Mouse (Mus musculus) heart, embryonic 11.5 days (tissue): ENCODE measurements around the gene Rapgef6. TPM values are rescaled to one million over a fixed set of nuclear protein-coding genes. Genes with fewer than 3 reads are reported as not detected.

Experiments
- ATAC-seq: fragments of 200-750 bp; cut with Nextera tagmentation; replicated peaks from 2 replicates; pipeline ENCODE4 v1.8.0; 2017; ENCODE audit warnings: moderate library complexity; ENCODE audit not compliant: insufficient number of reproducible peaks, low FRiP score, low TSS enrichment
- H3K27ac ChIP-seq: fragments of 300-500 bp; sonication (generic); 2 replicates; pipeline ENCODE4 v1.5.1; 2014; ENCODE audit warnings: mild to moderate bottlenecking, low read depth, low read length
- H3K27me3 ChIP-seq: fragments of 300-500 bp; sonication (generic); 2 replicates; pipeline ENCODE4 v1.6.1; 2014; ENCODE audit warnings: mild to moderate bottlenecking, low read length, mixed read lengths; ENCODE audit not compliant: control insufficient read depth, insufficient read depth
- H3K36me3 ChIP-seq: fragments of 300-500 bp; sonication (generic); 2 replicates; pipeline ENCODE4 v1.6.1; 2014; ENCODE audit warnings: mild to moderate bottlenecking, low read length, moderate library complexity, mixed read lengths; ENCODE audit not compliant: control insufficient read depth, insufficient read depth
- H3K4me1 ChIP-seq: fragments of 300-500 bp; sonication (generic); 2 replicates; pipeline ENCODE4 v1.6.1; 2014; ENCODE audit warnings: low read length; ENCODE audit not compliant: control insufficient read depth, insufficient read depth
- H3K4me2 ChIP-seq: fragments of 300-500 bp; sonication (generic); 2 replicates; pipeline ENCODE4 v1.6.1; 2014; ENCODE audit warnings: mild to moderate bottlenecking, moderate library complexity
- H3K4me3 ChIP-seq: fragments of 300-500 bp; sonication (generic); 2 replicates; pipeline ENCODE4 v1.5.1; 2014; ENCODE audit warnings: low read depth, low read length
- H3K9ac ChIP-seq: fragments of 300-500 bp; sonication (generic); 2 replicates; pipeline ENCODE4 v1.6.1; 2014; ENCODE audit warnings: mild to moderate bottlenecking, low read depth, low read length, moderate library complexity
- H3K9me3 ChIP-seq: fragments of 300-500 bp; sonication (generic); replicated peaks from 2 replicates; pipeline ENCODE4 v1.6.1; 2016; ENCODE audit warnings: low read length; ENCODE audit not compliant: control insufficient read depth
- WGBS: fragments of 180-500 bp; shearing (Covaris S2); extraction: QIAGEN DNeasy Blood & Tissue Kit; methylation state at CpG from one replicate; pipeline ENCODE4 v1.1.7; 2014; ENCODE audit not compliant: insufficient replicate concordance; 5-methylcytosine and 5-hydroxymethylcytosine counted together
- polyA plus RNA-seq: library from polyadenylated mRNA; unstranded; fragments of >200 nt; fragmentation: Nextera tagmentation; extraction: Ambion mirVana; gene quantifications from 2 replicates; pipeline ENCODE4 v1.2.1, GENCODE M21; 2014

The Rapgef6 gene
- polyA plus RNA-seq, 1 experiment from 2014 or later: 28.6 TPM

DNA sequence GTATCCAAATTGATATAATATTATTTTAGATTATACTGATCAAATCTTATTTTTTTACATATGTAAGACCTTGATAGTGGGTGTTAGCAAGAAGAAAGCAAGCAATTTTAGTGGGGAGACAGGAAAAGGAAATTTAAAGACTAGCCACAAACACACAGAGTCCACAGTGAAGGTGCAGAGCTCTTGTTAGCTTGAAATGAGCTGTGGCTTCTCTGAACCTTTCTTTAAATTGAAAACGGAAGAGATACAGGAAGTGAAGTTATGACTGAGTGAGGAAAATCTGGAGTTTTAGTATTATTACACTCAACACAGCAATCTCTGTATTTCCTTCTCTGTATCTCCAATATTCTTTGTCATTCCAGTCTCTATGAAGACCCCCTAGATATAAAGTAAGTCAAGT lies 104.3 kb downstream of the Rapgef6 start:
- Histone ChIP-seq H3K27ac (no peak overlapping the region), H3K4me2 (no peak overlapping the region), H3K9ac (no peak overlapping the region), H3K9me3 (no peaks in the 10 kb centered on the region), H3K27me3 (no peaks in the 10 kb centered on the region), H3K4me3 (no peak overlapping the region), H3K36me3 (no peaks in the 10 kb centered on the region), H3K4me1 (no peaks in the 10 kb centered on the region)
- no peak for ATAC-seq
- 76% methylated on average over 1 of the region's 1 CpGs for WGBS

DNA sequence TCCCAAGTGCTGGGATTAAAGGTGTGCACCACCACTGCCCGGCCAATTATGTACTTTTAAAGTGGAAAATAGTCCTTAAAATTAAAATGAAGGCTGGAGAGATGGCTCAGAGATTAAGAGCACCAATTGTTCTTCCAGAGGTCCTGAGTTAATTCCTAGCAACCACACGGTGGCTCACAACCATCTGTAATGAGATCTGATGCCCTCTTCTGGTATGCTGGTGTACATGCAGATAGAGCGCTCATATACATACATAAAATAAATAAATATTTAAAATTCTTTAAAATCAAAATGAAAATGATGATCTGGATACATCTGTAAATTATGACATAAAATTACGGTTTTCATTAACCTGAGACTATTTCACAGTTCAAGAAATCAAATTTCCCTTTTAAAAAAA lies 123.8 kb downstream of the Rapgef6 start:
- Histone ChIP-seq H3K27ac (no peak overlapping the region), H3K4me2 (no peak overlapping the region), H3K4me3 (no peak overlapping the region), H3K27me3 (no peaks in the 10 kb centered on the region), H3K36me3 (peaks cover 2% of the 10 kb centered on the region; the same call in 1 of the 2 replicates), H3K9me3 (no peaks in the 10 kb centered on the region), H3K4me1 (no peaks in the 10 kb centered on the region), H3K9ac (no peak overlapping the region)
- ATAC-seq: no peak
- 91% methylated on average over 4 of the region's 4 CpGs for WGBS

DNA sequence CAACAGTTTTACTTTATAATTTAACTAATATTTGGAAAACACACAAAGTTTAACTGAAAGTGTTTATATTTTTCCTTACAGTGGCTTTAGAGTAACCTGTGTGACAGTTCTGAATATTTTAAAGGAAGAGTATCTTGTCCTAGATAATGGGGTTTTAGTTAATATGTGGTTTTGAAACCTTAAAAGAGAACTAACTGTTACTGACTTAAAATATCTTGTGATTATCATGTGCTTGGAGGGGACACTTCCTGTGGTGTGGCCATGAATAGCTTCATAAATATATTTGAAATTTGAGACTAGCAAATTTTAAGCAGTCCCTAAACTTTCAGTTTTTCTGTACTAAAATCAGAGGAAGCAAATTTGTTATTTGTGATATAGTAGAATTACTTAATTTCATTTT lies 125.9 kb downstream of the Rapgef6 start:
- Histone ChIP-seq H3K36me3 (peaks cover 2% of the 10 kb centered on the region; the same call in 1 of the 2 replicates), H3K27me3 (no peaks in the 10 kb centered on the region), H3K4me1 (no peaks in the 10 kb centered on the region), H3K9me3 (no peaks in the 10 kb centered on the region), H3K4me3 (no peak overlapping the region), H3K9ac (no peak overlapping the region), H3K27ac (no peak overlapping the region), H3K4me2 (no peak overlapping the region)
- no peak for ATAC-seq

DNA sequence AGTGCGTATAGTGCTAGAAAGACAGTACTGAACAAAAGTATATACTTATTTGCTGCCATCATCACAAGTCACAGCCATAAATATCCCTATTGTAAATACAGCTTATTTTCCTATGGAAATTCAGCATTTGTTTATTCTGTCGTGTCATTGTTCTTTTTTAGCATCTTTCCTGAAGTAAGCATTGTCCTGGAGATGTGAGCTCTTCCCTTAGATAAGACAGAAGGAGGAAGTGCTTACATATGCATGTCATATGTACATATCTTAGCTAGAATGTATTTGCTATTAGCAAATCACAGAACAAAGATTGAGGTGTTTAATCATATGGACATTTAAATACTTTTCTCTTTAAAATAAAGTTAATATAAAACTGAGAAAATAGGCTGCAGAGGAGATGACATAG lies 132.8 kb downstream of the Rapgef6 start:
- Histone ChIP-seq H3K4me3 (no peak overlapping the region), H3K36me3 (no peaks in the 10 kb centered on the region; the same call in 1 of the 2 replicates), H3K4me2 (no peak overlapping the region), H3K27ac (no peak overlapping the region), H3K27me3 (no peaks in the 10 kb centered on the region), H3K4me1 (no peaks in the 10 kb centered on the region), H3K9me3 (no peaks in the 10 kb centered on the region), H3K9ac (no peak overlapping the region)
- 86% methylated on average over 2 of the region's 2 CpGs for WGBS
- ATAC-seq: no peak

DNA sequence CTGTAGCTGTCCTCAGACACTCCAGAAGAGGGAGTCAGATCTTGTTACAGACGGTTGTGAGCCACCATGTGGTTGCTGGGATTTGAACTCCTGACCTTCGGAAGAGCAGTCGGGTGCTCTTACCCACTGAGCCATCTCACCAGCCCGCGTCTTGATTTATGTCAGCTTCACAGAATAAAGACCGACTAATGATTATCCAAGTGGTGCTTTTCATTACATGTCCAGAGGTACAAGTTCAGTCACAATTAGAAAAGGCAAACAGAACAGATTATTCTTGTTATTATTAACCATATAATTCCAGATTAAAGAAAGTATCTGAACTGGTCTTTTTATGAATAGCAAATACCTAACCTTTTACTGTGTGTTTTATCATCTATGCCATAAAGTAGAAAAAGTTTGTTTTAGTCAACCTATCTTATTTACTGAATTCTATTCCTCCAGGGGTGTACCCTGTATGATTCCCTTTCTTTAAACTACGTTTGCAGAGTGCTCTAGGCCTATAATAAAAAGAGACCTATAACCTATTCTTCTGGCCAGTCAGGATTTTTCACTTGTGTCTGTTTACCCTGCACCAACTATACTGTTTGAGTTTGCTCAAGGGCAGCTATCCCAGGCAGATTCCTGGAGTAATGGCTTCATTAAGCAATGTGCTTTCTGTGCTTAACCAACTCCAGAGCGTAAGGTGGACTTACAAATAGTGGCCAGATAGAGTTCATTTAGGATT lies 151.1 kb downstream of the Rapgef6 start:
- Histone ChIP-seq H3K36me3 (peaks cover 9% of the 10 kb centered on the region), H3K4me2 (no peak overlapping the region), H3K4me3 (no peak overlapping the region), H3K27me3 (no peaks in the 10 kb centered on the region), H3K9me3 (no peaks in the 10 kb centered on the region), H3K27ac (no peak overlapping the region), H3K4me1 (no peaks in the 10 kb centered on the region), H3K9ac (no peak overlapping the region)
- WGBS: 83% methylated on average over 8 of the region's 8 CpGs
- ATAC-seq: no peak

DNA sequence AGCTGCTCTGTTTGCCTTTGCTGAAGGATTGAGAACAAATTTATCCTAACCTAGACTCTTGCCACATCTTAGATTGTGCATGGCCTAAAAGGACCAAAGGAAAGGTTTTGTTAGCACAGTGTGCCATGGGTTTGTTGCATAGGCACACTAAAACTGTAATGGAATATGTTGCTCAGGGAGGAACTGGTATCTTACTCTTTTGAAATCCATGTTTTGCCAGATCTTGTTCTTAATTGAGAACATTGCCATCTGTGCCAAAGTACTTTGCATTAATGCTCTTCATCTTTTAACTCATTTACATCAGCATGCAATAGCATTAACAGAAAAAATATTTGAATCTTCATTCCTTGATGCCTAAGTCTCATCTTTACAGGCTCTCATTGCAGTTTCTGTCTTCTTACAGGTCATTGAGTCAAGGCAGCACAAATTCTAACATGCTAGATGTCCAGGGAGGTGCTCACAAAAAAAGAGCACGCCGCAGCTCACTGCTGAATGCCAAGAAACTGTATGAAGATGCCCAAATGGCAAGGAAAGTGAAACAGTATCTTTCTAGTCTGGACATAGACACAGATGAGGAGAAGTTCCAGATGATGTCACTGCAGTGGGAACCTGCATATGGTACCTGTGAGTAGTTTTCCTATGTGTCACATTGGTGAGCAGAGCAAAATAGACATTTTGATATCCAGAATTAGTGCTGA lies 153.3 kb downstream of the Rapgef6 start:
- Histone ChIP-seq H3K27me3 (no peaks in the 10 kb centered on the region), H3K27ac (no peak overlapping the region), H3K36me3 (peaks cover 12% of the 10 kb centered on the region), H3K4me1 (no peaks in the 10 kb centered on the region), H3K9me3 (no peaks in the 10 kb centered on the region), H3K4me3 (no peak overlapping the region), H3K4me2 (no peak overlapping the region), H3K9ac (no peak overlapping the region)
- WGBS: 96% methylated on average over 2 of the region's 2 CpGs
- no peak for ATAC-seq

DNA sequence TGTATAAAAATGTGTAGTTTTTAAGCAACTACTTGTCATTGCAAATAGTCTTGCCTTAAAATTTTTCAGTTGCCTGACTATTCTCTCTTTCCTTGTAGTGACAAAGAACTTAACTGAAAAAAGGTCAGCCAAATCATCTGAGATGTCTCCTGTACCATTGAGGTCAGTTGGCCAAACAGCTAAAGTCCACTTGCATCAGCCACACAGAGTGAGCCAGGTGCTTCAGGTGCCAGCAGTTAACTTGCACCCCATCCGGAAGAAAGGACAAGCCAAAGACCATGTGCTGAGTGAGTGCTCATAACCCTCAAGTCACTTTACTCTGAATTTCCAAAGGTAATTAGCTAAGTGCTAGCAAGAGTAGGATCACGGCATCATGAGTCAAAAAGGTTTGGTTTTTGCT lies 156.5 kb downstream of the Rapgef6 start:
- Histone ChIP-seq H3K4me3 (no peak overlapping the region), H3K27me3 (no peaks in the 10 kb centered on the region), H3K36me3 (peaks cover 15% of the 10 kb centered on the region), H3K4me2 (no peak overlapping the region), H3K4me1 (no peaks in the 10 kb centered on the region), H3K27ac (no peak overlapping the region), H3K9me3 (no peaks in the 10 kb centered on the region), H3K9ac (no peak overlapping the region)
- WGBS: 93% methylated on average over 2 of the region's 2 CpGs
- ATAC-seq: no peak

DNA sequence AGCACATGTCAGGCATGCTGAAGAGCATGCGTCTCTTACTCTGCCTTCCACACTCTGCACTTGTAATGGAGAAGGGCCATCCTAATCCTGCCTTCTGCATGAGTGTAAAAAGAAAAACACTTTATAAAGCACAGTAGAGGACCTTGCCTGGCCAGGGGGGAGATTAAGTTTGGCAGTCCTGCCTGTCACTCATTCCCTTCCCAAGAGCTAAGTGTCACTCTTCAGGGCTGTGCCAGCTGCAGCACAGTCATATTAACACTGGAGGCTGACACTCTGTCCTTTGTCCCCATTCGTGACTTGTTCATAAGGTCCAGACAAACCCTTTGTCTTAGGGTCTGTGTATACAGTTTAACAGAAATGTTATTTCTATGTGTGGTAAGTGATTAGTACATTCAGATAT lies 162.2 kb downstream of the Rapgef6 start:
- 84% methylated on average over 2 of the region's 2 CpGs for WGBS
- H3K4me2 ChIP-seq: no peak overlapping the region
- ATAC-seq: no peak
- H3K27ac ChIP-seq: no peak overlapping the region
- no peaks in the 10 kb centered on the region for H3K9me3 ChIP-seq
- H3K4me3 ChIP-seq: no peak overlapping the region
- H3K27me3 ChIP-seq: no peaks in the 10 kb centered on the region
- peaks cover 6% of the 10 kb centered on the region for H3K36me3 ChIP-seq
- H3K4me1 ChIP-seq: no peaks in the 10 kb centered on the region
- no peak overlapping the region for H3K9ac ChIP-seq

DNA sequence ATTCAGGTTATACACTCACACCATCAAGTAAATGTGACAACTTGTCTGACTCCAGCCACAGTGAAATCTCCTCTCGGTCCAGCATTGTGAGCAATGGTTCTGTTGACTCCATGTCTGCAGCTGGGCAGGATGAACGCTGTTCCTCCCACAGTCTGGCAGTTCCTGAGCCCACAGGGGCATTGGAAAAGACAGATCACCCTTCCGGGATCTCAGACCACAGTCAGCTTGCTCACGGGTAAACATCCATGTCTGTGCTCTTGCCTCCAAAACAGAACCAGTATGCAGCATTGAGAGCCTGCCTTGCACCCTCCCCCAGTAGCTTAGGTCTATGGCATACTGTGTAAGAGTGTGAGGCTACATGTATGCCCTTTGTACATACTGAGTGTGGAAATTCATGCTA lies 167.5 kb downstream of the Rapgef6 start:
- Histone ChIP-seq H3K27me3 (no peaks in the 10 kb centered on the region), H3K27ac (no peak overlapping the region), H3K4me2 (no peak overlapping the region), H3K4me1 (no peaks in the 10 kb centered on the region), H3K9ac (no peak overlapping the region), H3K36me3 (peaks cover 8% of the 10 kb centered on the region; the same call in 1 of the 2 replicates), H3K4me3 (no peak overlapping the region), H3K9me3 (no peaks in the 10 kb centered on the region)
- 76% methylated on average over 4 of the region's 4 CpGs for WGBS
- no peak for ATAC-seq
